Mouse (Mus musculus) liver, embryonic 14.5 days (tissue): ENCODE measurements around the gene Kcnj14. TPM values are rescaled to one million over a fixed set of nuclear protein-coding genes. Genes with fewer than 3 reads are reported as not detected.

Experiments
- ATAC-seq: fragments of 200-750 bp; cut with Nextera tagmentation; 2 replicates; pipeline ENCODE4 v1.8.0; 2017; ENCODE audit warnings: moderate number of reproducible peaks, mild to moderate bottlenecking, moderate library complexity; ENCODE audit not compliant: insufficient read depth
- DNase-seq, 3 experiments: peaks; one replicate each; pipeline ENCODE4 v3.0.0-alpha.2; 2012 to 2013; ENCODE audit warnings: low read depth in 3 of 3, low spot score in 3 of 3
- H3K27ac ChIP-seq: fragments of 300-500 bp; sonication (generic); 2 replicates; pipeline ENCODE4 v1.5.1; 2014; ENCODE audit warnings: moderate library complexity, mild to moderate bottlenecking, control low read depth, inconsistent platforms
- H3K27me3 ChIP-seq: fragments of 300-500 bp; sonication (generic); 2 replicates; pipeline ENCODE4 v1.6.1; 2014; ENCODE audit warnings: mild to moderate bottlenecking, low read length, moderate library complexity; ENCODE audit not compliant: control insufficient read depth, insufficient read depth
- H3K36me3 ChIP-seq: fragments of 300-500 bp; sonication (generic); replicated peaks from 2 replicates; pipeline ENCODE4 v1.6.1; 2014; ENCODE audit warnings: low read depth; ENCODE audit not compliant: control insufficient read depth, insufficient read depth
- H3K4me1 ChIP-seq, 2 experiments: fragments of 200-500 bp in 1 of 2; fragments of 300-500 bp in 1 of 2; sonication (generic) in 1 of 2; replicated peaks; 2 replicates each; pipeline ENCODE4 v1.6.1; 2012 to 2014; ENCODE audit warnings: antibody characterized with exemption in 1 of 2, inconsistent platforms in 1 of 2, low read length in 1 of 2; ENCODE audit not compliant: control insufficient read depth in 2 of 2, insufficient read depth in 2 of 2
- H3K4me2 ChIP-seq: fragments of 300-500 bp; sonication (generic); 2 replicates; pipeline ENCODE4 v1.6.1; 2014; ENCODE audit warnings: low read depth, mild to moderate bottlenecking, control low read depth, moderate library complexity
- H3K4me3 ChIP-seq, 2 experiments: fragments of 200-500 bp in 1 of 2; fragments of 300-500 bp in 1 of 2; sonication (generic) in 1 of 2; 2 replicates each; pipeline ENCODE4 v1.5.1; 2012 to 2014; ENCODE audit warnings: low read depth in 2 of 2, low read length in 2 of 2, mild to moderate bottlenecking in 2 of 2, control low read depth in 1 of 2, inconsistent platforms in 1 of 2, moderate library complexity in 1 of 2; ENCODE audit not compliant: insufficient read depth in 1 of 2
- H3K9ac ChIP-seq: fragments of 300-500 bp; sonication (generic); replicated peaks from 2 replicates; pipeline ENCODE4 v1.6.1; 2014; ENCODE audit warnings: mild to moderate bottlenecking, control low read depth, moderate library complexity
- H3K9me3 ChIP-seq: fragments of 300-500 bp; sonication (generic); 2 replicates; pipeline ENCODE4 v1.6.1; 2016; ENCODE audit warnings: low read length, mixed read lengths; ENCODE audit not compliant: control insufficient read depth
- CTCF ChIP-seq: IDR thresholded peaks from 2 replicates; pipeline ENCODE4 v1.5.1; 2016; ENCODE audit warnings: antibody characterized with exemption, low read depth, control low read depth
- EP300 ChIP-seq: IDR thresholded peaks from 2 replicates; pipeline ENCODE4 v1.6.1; 2016; ENCODE audit warnings: antibody characterized with exemption, low read depth
- WGBS: fragments of 180-500 bp; shearing (Covaris S2); extraction: QIAGEN DNeasy Blood & Tissue Kit; methylation state at CpG from one replicate; pipeline ENCODE4 v1.1.7; 2014; ENCODE audit not compliant: insufficient replicate concordance; 5-methylcytosine and 5-hydroxymethylcytosine counted together
- polyA plus RNA-seq, 2 experiments: library from polyadenylated mRNA; depleted of rRNA in 1 of 2; stranded (reverse) in 1 of 2; unstranded in 1 of 2; fragments of >200 nt; fragmentation: Nextera tagmentation in 1 of 2; extraction: Ambion mirVana in 1 of 2; gene quantifications; 2 replicates each; pipeline versions ENCODE4 v1.2.1 to v1.2.3; 2012 to 2014

Kcnj14 gene
- polyA plus RNA-seq, 2 experiments, result 0.06 TPM

DNA sequence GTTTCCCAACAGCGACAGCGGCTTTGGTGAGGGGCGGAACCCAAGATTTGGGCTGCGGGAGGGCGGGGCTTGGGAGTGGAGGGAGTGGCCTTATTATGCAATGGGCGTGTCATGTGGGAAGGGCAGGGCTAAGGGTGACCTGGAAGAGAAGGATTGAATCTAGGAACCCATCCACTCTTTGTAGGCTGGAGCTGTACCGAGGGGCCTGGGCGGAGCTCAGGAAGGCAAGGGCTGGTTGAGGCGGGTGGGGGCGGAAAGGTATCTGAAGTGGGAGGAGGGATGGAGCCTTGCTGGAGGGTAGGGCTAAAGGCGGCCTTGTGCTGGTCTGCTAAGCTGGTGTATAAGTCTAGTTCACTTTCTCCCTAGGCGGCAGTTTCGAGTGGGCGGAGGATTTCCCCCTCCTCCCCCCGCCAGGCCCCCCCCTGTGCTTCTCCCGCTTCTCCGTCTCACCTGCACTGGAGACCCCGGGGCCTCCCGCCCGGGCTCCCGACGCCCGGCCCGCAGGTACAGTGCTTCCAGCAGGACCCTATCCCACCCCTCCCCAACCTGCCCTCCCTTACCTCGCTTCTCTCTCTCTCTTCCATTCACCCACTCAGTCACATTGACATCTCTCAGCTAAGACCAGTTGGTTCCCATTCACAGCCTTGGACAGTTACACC, 23.9 kb downstream of the Kcnj14 start:
- 5% methylated on average over 22 of the region's 25 CpGs for WGBS
- ATAC-seq (peak; percentile 52), DNase-seq (peak; percentile 59 to 68 (median 63))
- TF ChIP-seq EP300 (no peak), CTCF (no peak)
- peaks cover 16 to 32% of the 10 kb centered on the region in 2 experiments for H3K4me1 ChIP-seq
- peaks cover 26% of the 10 kb centered on the region for H3K27me3 ChIP-seq
- H3K4me3 ChIP-seq, result peak overlapping the region; percentile 4 to 30
- H3K4me2 ChIP-seq, result peak overlapping the region; percentile 60
- no peaks in the 10 kb centered on the region for H3K9me3 ChIP-seq
- H3K36me3 ChIP-seq, result no peaks in the 10 kb centered on the region
- H3K27ac ChIP-seq, result no peak overlapping the region
- H3K9ac ChIP-seq, result no peak overlapping the region

DNA sequence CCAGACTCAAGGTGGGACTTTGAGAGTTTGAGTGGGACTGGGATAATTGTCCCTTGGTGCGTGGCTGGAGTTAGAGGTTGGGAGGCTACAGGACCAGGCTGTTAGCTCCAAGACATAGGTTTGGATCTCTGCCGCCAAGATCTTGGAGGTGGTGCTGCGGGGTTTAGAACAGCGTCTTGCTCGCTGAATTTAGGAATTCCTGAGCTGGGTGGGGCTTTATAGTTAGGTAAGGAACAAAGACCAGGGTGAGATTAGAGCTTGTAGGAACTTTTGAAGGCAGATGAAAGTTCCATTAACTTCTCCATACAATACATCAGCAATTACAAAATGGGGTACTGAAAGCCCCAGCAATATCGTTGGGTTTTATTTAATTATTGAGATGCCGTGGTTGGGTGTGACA, 24.6 kb downstream of the Kcnj14 start:
- H3K36me3 ChIP-seq, result no peaks in the 10 kb centered on the region
- no peak for TF ChIP-seq CTCF
- no peak for TF ChIP-seq EP300
- H3K4me1 ChIP-seq, result peaks cover 16 to 32% of the 10 kb centered on the region in 2 experiments
- whole genome bisulfite sequencing, result 27% methylated on average over 7 of the region's 7 CpGs
- no peaks in the 10 kb centered on the region for H3K9me3 ChIP-seq
- DNase-seq, result no peak
- H3K27me3 ChIP-seq, result peaks cover 26% of the 10 kb centered on the region
- H3K27ac ChIP-seq, result no peak overlapping the region
- peak overlapping the region; percentile 60 for H3K4me2 ChIP-seq
- no peak for ATAC-seq
- H3K4me3 ChIP-seq, result no peak overlapping the region; a peak in 1 of 4 replicates
- H3K9ac ChIP-seq, result no peak overlapping the region

DNA sequence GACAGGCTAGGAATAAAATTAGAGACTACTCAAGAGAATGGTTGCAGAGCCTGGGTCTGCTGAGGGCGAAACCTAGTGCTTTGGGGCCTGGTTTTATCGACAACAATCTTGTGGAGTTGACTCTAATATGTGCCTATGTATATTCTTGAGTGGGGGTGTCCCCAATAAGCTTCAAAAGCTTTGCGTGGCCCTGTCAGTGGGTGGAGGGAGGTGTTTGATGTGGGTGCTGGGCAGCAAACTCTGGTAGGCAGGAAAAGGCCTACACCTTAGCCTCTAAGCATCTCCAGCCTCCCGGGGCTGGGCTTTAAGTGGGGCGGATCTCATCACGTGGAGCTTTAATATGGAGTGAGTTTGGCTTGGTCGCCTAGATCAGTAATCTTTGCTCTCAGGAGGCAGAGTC, 25.7 kb downstream of the Kcnj14 start:
- WGBS, result 37% methylated on average over 7 of the region's 7 CpGs
- H3K4me3 ChIP-seq, result peak overlapping the region in 1 of 2 experiments; percentile 51; a peak in 1 of 4 replicates
- no peak overlapping the region for H3K9ac ChIP-seq
- H3K4me2 ChIP-seq, result peak overlapping the region; percentile 78
- DNase-seq (peak in 1 of 3 experiments; percentile 40), ATAC-seq (no peak)
- H3K27me3 ChIP-seq, result peaks cover 26% of the 10 kb centered on the region
- H3K9me3 ChIP-seq, result no peaks in the 10 kb centered on the region
- TF ChIP-seq EP300 (no peak), CTCF (no peak)
- H3K36me3 ChIP-seq, result no peaks in the 10 kb centered on the region
- H3K4me1 ChIP-seq, result peaks cover 16 to 32% of the 10 kb centered on the region in 2 experiments
- no peak overlapping the region for H3K27ac ChIP-seq

DNA sequence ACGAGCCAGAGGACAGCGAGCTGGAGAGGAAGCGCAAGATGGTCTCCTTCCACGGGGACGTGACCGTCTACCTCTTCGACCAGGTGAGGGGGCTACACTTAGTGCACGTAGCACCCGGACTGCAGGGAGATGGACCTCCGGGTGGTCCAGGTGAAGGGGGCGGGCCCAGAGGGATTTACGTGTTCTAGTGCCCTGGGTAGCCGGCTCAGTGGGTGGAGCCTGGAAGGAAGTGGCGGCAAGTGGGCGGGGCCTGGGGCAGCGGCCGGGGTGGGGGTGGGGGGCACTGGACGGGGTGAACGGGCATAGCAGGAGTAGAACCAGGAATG, 26.1 kb downstream of the Kcnj14 start:
- Histone ChIP-seq H3K4me2 (peak overlapping the region; percentile 78), H3K4me1 (peaks cover 16 to 32% of the 10 kb centered on the region in 2 experiments), H3K9me3 (no peaks in the 10 kb centered on the region), H3K36me3 (no peaks in the 10 kb centered on the region), H3K27me3 (peaks cover 26% of the 10 kb centered on the region), H3K27ac (no peak overlapping the region), H3K9ac (peak overlapping the region; percentile 32; the same call in 1 of the 2 replicates), H3K4me3 (peak overlapping the region; percentile 51 to 52)
- no peak for TF ChIP-seq CTCF
- no peak for TF ChIP-seq EP300
- WGBS, result under 1% methylated on average over 19 of the region's 19 CpGs
- DNase-seq (peak in 1 of 3 experiments; percentile 40), ATAC-seq (no peak)

DNA sequence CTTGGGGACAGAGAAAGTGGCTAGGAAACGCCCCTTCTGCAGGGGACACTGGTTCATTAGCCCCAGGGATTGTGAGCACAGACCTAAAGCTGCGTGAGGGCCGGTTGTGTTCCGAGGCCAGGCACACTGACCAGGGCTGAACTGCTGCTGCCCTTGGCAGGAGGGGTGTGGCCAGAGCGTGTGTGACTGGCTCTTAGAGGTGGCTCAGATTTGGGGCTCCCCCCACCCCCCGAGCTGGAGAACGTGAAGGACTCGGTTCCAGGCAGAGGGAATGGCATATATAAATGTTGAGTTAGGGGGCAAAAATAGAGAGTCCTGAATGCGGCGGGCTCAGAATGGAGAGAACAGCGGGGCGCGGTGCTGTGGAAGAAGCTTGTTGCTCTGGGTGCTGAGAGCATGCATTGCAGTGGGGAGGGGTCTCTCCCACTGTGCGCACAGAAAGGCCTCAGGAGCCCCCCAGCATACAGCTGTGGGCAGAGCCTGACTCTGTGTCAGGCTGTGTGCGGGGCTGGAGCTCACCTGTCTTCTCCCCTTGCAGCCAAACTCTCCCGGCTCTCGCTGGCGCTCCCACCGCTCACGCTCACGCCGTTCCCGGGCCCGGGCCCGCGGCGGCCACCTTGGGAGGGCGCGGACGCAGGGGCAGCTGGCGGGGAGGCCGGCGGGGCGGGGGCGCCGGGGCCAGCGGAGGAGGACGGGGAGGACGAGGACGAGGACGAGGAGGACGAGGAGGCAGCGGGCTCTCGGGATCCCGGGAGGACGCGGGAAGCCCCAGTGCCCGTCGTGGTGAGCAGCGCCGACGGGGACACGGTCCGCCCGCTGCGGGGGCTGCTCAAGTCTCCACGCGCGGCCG, 26.7 kb downstream of the Kcnj14 start:
- DNase-seq, result no peak
- H3K27ac ChIP-seq, result no peak overlapping the region
- H3K9me3 ChIP-seq, result no peaks in the 10 kb centered on the region
- no peaks in the 10 kb centered on the region for H3K36me3 ChIP-seq
- 3% methylated on average over 60 of the region's 60 CpGs for WGBS
- peak overlapping the region; percentile 51 to 52 for H3K4me3 ChIP-seq
- ATAC-seq, result no peak
- TF ChIP-seq CTCF, result no peak
- TF ChIP-seq EP300, result no peak
- peaks cover 16 to 32% of the 10 kb centered on the region in 2 experiments for H3K4me1 ChIP-seq
- H3K4me2 ChIP-seq, result peak overlapping the region; percentile 78
- H3K9ac ChIP-seq, result peak overlapping the region; percentile 32
- H3K27me3 ChIP-seq, result peaks cover 26% of the 10 kb centered on the region
